Mouse (Mus musculus) megakaryocyte progenitor cell, adult 5-6 weeks (primary cell): ENCODE results near the gene Tmem171. TPM values are rescaled to one million over a fixed set of nuclear protein-coding genes. Genes with fewer than 3 reads are reported as not detected.
A peak's percentile ranks its signal among the peaks of the same experiment; 100 is the strongest.

Experiments used
- ATAC-seq: replicated peaks from 2 replicates; pipeline ENCODE4 v1.8.0; 2016; ENCODE audit warnings: mild to moderate bottlenecking, moderate TSS enrichment, inconsistent platforms; ENCODE audit not compliant: poor library complexity
- total RNA-seq, 2 experiments: library from RNA; stranded (forward) in 1 of 2; stranded (reverse) in 1 of 2; fragments of 157-497, 149-512 nt in 1 of 2; fragments of 200-1000 nt in 1 of 2; gene quantifications; 2 replicates each; pipeline versions ENCODE4 v1.2.3 to v1.2.4; 2015 to 2017

Tmem171 gene
- total RNA-seq, 2 experiments from 2014 or later, result 0.57 TPM; not detected in 1

DNA sequence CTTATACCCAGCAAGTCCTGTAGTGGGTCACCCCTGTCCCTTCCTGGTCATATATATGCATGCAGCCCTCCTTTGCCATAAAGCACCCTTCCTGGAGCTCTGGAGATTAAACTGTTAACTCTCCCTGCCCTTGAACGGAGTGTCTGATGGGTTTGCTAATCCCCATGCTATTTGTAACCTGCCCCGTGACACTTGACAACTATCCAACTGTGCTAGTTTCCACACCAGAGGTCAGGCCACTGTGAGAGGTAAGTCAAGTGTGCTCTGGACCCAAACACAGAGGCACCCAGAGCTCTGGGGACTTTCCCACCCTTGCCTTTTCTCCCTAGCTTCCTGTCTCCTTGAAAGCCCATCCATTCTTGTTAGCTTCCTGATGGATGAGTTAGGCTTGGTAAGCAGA is 912 bp upstream of the Tmem171 start:
- no peak for ATAC-seq

DNA sequence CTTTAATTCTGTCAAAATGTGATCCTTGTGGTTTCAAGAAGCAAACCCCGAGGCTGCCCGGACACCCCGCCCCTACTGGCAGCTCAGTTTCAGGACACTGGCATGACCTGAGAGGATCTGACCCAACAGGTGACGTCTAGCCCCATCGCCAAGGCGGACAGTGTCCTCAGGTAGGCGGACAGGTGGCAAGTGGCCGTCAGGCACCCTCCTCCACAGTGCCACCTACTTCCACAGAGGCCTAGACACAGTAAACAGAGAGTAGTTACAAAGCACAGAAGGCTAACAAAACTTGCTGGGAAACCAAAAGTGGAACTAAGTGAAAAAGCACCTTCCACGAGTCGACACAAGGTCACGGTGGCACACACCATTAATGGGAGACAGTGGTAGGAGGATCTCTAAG is 1.3 kb downstream of the Tmem171 start:
- 0 out of 2 replicates have a peak, but pooled peaks have one; percentile 38 for ATAC-seq

DNA sequence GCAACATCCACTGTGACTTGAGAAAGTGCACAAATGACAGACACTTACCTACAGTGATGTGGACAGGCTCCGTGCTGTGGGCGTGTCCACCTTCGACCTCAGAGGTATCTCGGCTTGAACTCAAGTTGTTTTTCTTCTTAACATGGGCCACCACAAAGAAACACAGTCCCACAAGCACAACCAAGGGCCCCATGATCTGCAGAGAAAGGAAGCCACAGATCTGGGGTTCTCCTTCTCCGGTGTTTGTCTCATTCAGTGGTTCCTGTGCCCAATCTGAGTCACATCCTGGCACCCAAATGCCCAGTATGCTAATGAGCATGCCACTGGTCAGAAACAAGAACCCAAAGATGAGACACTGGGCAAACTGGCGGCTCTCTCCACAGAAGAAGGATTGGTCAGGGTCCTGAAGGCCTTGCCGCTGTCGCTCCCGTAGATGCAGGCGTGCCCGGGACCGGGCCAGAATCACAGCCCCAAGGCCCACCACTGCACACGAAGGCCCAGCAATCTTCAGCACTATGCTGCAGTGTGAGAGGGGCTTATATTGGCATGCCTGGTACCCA is 2.6 kb downstream of the Tmem171 start:
- peak; percentile 35 for ATAC-seq

DNA sequence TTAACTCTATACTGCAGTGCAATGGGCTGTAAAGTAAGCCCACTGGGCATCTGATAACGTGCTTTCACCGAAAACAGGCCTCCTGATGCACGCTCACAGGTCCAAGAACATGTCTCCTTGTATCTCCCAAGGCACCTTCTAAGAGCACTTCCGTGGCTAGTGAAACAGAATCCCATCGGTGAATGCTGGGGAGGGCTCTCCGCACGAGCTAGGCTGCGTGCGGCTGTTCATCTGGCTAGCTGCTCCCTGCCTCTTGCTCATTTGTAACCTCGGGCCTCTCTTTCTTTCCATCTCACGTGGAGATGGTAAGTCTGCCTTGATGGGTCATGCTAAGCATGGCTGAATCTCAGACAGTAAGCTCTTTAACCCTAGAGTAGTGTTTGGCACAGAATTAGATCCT is 3.7 kb downstream of the Tmem171 start:
- no peak for ATAC-seq

DNA sequence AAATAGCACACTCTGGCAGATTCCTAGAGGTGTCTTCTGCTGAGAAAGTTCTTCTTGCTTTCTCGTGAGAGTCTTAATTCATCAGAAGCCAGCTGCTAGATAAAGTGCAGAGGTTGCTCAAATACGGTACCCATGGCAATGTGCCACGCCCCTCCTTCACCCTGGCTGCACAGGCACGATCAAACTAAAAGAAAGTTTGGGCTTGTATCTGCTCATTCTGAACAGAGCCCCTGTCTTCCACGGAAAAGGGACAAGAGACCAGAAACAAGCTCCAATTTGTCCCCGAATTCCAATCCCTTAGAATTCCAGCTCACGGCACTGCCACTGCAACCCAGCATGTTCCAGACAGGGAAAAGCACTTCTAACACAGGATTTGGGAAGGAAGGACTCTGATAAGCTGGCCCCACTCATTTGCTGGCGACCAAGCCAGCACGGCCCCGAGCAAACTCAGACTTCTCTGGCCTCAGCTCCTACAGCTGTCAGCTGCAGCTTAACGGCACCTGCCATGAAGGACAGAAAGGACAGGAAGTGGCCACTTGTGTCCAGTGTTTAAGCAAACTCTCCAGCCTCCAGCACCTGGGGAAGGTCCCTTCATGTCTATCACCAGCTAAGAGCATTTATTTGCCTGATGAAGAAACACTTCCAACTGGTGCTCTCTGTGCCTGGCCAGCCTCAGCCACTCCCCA is 4.9 kb downstream of the Tmem171 start:
- ATAC-seq, result no peak

DNA sequence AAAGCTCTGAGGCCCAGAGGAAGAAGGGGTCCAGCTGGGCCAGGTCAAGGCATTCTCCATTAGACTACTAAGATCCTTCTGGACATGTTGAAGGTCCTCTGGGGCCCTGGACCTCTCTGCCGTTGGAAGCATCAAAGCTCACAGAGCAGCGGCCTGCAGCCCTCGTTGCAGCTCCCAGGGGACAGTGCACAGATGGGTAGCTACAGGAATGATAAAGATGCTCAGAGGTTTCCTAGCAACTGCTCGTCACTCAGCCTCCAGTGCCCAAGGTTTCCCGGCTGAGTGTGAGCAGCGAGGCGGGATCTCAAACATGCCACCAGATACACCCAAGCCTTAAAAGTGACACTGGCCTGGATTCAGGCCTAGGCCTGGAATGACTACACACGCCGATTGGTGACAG is 6.7 kb downstream of the Tmem171 start:
- ATAC-seq, result no peak

DNA sequence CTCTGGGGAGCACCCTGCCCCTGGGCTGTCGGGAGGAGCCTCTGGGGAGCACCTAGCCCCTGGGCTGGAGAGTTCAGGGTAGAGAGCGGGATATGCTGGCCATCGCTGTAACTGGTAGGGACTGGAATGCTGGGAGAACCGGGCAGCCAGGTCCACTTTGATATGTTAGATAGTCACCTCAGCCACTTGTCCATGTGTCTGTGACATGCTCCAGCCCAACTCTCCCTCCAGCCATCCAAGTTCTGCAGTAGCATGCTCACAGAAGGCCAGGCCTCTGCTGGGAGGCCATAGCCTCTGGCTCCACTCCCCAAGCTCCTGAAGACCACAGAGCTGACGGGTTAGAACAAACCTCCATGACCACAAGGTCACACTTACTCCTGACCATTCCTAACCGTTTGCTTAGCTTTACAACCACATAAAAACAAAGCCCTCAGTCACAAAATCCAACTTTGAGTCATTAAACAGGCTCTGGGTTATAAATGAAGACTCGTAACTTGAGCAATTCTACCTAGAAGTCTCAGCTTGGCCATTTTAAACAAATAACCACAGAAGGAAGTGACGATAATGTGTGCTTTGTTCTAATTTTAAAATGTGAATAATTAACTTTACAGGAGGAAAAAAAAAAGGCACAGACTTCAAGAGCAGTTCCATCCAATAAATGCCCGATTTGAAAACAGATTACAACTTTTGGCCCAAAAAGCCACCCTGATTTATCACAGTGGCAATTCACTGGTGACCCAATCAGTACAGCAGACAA is 10.3 kb downstream of the Tmem171 start:
- ATAC-seq, result no peak

DNA sequence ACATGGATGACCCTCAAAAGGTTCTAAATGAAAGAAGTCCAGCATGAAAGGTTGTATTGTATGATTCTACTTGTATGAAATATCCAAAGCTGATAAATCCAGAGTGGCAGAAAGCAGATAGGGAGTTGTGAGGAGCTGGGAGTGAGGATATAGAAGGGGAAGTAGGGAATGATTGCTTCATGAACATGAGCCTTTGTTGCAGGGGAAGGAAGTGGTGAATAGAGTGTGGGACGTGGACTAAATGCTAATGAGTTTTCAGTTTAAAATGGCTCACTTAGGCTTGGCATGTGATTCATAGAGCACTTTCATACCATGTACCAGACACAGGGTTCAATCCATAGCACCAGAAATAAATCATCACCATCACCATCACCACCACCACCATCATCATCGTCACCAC is 11.2 kb downstream of the Tmem171 start:
- peak; percentile 55; the same call in 1 of the 2 replicates for ATAC-seq

DNA sequence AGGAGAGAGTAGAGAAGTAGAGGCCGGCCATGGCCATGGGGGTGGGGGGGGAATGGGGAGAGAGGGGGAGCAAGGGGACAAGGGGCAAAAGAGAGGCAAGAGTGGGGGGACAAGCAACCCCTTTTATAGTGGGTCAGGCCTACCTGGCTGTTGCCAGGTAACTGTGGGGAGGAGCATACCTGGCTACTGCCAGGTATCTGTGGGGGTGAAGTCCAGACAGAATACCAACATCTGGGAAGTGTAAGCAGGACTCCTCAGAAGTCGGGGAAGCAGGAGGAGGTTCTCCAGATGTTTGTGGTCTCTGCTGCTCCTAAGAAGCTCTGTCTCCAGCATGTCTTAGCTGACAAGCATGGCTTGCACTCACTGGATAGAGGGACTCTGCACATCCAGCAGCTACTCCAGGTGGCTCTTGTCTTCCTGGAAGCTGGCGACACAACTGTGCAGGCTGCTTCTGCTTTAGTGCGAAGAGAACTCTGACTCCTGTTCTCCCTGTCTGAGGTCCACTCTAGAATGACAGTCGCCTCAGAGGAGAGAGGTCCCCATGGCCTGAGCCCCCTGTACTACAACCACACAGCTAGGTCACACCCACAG is 14.1 kb downstream of the Tmem171 start:
- no peak for ATAC-seq

DNA sequence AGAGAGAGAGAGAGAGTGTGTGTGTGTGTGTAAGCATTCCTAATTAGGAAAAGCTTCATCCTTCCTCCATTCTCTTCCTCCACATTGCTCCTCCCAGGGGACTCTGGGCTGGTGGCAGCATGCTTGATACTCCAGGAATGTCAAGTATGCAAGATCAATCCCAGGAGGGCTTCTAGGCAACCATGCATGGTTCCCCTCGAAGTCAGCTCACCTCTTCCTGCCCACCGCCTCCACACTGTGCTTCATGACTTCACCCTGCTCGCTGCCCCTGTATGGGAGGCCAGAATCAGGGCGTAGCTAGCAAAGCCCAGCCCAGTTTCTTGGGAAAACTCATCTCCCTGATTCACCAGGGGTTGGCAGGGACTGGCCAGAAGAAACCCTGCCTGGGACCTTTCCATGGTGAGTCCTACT is 15.0 kb downstream of the Tmem171 start:
- ATAC-seq, result no peak

DNA sequence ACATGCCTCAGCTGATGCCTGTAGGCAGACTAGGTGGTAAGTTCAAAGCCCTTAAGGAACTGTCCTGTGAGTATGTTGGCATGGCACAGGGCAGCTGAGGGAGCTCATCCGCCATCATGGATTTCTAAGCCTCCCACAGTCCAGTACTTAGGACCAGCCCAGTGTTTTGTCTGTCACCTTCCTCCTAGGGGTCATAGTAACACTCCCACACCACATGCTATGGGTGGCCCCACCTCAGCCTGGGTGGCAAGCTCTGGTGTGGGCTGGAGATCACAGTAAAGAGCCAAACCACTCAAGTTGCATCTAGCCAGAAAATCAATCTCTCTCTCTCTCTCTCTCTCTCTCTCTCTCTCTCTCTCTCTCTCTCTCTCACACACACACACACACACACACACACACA is 15.4 kb downstream of the Tmem171 start:
- no peak for ATAC-seq

DNA sequence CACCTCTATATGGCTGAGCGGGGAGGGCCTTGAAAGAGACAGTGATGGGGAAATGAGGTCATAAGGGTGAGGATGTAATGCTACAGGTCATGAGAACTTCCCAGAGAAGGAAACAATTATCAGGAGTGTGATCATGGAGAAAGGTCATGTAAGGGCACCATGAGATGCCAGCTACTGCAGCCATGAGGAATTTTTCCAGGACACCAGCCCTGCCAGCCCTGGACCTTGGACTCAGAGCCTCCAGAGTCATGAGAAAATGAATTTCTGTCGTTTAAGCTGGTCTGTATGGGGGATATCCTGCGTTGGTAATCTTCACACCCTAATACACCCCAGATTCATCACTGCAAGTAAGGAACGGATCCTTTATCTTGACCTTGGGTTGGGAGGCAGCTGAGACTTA is 20.7 kb downstream of the Tmem171 start:
- ATAC-seq, result no peak

DNA sequence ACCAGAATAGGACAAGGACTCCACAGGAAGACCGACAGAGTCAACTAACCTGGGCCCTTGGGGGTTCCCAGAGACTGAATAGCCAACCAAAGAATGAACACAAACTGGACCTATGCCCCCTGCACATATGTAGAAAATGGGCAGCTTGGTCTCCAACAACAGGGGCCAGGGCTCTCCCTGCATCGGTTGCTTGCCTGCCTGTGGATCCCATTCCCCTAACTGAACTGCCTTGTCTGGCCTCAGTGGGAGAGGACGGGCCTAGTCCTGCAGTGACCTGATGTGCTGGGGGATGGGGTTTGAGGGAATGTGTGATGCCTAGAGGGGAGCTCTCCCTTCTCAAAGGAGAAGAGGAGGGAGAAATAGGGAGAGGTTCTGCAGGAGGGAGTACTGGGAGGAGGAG is 25.3 kb downstream of the Tmem171 start:
- ATAC-seq, result no peak

DNA sequence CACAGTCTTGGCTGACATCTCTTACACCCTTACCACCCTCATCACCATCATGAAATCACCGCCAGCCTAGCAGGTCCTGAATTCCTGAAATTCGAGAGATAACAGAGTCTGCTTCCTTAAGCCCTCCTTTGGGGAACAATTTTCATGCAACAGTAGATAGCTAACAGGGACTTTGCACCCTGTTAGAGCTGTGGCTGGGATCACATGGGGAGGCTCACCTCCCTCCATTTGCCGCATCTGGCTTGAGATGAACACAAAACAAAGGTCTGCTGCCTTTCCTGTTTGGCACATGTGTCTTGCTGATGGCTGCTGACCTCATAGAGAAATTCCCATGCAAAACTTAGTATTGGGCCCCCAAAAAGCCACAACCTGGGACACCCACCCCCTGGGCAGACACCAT is 27.3 kb downstream of the Tmem171 start:
- ATAC-seq, result no peak

DNA sequence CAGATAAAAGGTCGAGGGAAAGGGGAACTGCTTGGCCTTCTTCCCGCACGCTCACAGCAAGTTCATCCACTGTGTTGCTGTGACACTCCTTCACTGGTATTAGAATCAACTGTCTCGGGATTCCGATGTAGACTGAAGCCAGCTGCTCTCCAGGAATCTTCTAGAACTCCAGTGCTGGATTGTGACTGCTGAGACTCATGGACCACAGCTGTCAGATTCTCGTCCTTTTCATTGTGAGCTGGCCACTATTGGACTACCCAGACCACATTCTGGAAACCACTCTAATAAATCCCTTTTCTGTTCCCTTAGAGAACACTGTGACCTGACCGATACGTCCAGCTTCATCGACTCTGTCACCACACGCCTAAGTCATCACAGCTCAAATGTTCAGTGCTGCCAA is 29.4 kb downstream of the Tmem171 start:
- ATAC-seq, result no peak

DNA sequence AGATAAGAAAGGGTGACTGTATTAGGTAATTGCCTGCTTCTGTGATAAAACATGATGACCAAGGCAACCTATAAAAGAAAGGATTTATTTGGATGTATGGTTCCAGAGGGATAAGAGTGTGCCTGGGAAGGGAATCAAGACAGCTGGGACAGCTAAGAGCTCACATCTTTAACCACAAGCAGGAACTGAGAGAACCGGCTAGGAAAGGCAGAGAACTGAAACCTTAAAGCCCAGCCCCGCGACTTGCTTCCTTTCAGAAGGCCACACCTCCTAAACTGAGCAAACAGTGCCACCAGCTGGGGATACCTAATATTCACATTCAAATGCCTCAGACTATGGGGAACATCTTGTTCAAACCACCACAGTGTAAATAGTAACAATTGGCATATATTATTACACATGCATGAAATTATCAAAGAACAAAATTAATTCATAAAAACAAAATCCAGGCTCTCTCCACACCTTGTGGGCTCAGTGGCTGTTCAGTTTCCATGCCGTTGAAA is 32.4 kb downstream of the Tmem171 start:
- no peak for ATAC-seq

DNA sequence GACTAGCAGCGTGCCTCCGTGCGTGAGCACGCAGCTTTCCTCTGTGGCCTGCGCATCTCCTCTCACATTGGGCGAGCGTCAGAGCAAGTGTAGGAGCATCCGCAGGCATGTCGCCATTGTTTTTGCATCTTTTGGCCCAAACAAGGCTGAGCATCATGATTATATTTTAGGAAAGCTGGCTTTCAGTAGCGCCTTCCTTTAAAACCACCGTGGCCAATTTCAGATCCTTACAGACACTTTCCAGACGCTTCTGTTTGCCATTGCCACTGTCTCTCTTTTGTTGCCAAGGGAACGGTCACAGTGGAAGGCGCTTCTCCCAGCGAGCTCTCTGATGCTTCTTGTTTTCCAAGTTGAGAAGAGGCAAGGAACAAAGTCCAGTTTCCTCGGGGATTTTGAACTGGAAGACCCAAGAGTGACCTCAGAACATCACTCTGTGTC is 38.6 kb downstream of the Tmem171 start:
- no peak for ATAC-seq

DNA sequence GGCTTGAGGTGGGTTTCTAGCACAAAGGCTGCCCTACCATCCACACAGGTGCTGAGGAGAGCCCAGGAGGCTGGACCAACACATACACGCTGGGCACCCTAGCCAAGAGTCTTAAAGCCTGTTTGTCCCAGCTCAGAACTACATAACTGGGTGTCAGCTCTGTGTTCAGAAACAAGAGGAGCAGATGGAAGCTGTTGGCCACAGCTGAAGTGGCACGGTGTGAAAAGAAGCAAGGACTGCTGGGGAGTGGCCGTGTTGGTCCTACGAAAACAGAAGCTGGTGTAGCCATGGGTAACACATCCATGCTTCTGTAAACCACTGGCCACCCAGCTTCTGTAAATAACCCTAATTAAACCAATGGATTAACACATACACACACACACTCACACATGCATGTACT is 39.3 kb downstream of the Tmem171 start:
- ATAC-seq, result no peak

DNA sequence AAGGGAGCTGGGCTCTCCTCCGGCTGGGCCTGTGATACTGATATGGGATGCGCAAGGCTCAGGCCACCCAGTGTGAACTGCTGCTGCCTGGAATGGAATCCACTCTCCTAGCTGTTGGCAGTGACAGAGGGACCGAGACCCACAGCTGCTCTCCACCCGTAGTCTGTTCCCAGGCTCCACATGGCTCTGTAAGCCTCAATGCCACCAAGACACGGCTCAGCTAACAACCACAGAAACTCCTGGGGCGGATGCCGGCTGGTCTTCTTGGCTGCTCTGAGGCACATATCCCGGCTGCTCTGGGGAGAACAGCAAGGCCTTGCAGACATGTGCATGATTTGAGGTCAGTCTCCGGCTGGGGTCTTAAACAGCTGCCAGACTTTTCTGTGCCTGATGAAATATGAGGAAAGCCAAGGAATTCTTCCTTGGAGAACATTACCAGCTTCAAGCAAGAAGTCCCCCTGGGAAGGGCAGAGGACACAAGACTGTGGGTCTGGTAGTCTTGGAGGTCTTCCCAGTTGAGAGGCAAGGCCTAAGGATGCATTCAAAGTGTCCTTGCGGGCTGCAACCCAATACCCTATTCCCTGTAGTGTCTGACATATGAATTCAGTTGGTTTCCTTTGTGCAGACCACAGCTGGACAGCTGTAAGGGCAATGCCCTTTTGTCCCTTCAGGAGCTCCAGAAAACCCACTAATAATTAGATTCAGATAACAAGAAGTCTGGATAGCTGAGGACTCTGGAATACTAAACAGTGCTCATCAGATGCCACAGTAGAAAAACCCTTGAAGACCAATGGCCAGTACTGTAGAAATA is 40.3 kb downstream of the Tmem171 start:
- no peak for ATAC-seq

DNA sequence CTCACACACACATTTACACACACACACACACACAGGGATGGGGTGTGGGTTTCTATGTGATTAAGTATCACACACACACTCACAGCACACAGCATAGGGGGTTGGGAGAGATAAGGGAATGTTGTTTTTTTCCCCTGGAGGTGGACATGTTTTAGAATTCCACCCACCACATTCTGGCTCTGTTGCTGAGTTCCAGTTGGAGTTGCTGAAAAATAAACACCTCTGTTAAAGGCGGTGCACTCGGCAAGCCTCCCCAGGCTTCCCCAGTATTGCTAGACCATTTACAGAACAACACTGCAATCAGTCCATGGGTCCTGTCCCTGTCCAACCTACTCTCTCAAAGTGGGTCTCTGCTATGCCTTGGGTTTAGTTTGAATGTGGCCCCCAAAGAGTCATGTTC is 42.4 kb downstream of the Tmem171 start:
- no peak for ATAC-seq
